Mouse (Mus musculus) right cerebral cortex, postnatal 36 days (tissue): ENCODE measurements around the gene Casp9.

ENCODE experiments used
- DNase-seq, 2 experiments: peaks; one replicate each; pipeline ENCODE4 v3.0.0; 2022; ENCODE audit warnings: low spot score in 2 of 2, mixed read lengths in 1 of 2

Gene Casp9

GRCm38 (mm10) chr4:141865006-141865405, 71.6 kb downstream of the Casp9 start:
- no peak for DNase-seq
